Mouse (Mus musculus) activated CD4-positive, CD25-positive, alpha-beta regulatory T cell, adult 4 months (primary cell): ENCODE measurements around the gene Wsb1. TPM values are rescaled to one million over a fixed set of nuclear protein-coding genes. Genes with fewer than 3 reads are reported as not detected.
A peak's percentile ranks its signal among the peaks of the same experiment; 100 is the strongest.
"Not testable (repeated sequence)": the region's sequence is repeated elsewhere in the genome, so short reads cannot be mapped to it uniquely, and the experiment has no call there.

Experiments used
- ATAC-seq: one replicate; pipeline ENCODE4 v1.8.0; 2017
- polyA plus RNA-seq, 2 experiments: library from polyadenylated mRNA; unstranded; fragments of 100-300 nt; shearing (Covaris generic); gene quantifications; one replicate each; pipeline ENCODE4 v1.2.1; 2017

Gene Wsb1
- polyA plus RNA-seq, 2 experiments from 2014 or later, result 81.8 to 88.3 TPM

GRCm38 (mm10) chr11:79264376-79264775 lies 9.9 kb upstream of the Wsb1 start:
- ATAC-seq, result no peak

- not testable (repeated sequence) for ATAC-seq
Measured at GRCm38 (mm10) chr11:79260126-79260525, 5.7 kb upstream of the Wsb1 start.

GRCm38 (mm10) chr11:79258738-79259137 lies 4.3 kb upstream of the Wsb1 start:
- ATAC-seq, result no peak

- ATAC-seq, result peak; percentile 28
Measured at GRCm38 (mm10) chr11:79253542-79254390, 705 bp downstream of the Wsb1 start.

- peak; percentile 45 for ATAC-seq
Measured at GRCm38 (mm10) chr11:79252881-79253541, 1.5 kb downstream of the Wsb1 start.

- ATAC-seq, result no peak
Measured at GRCm38 (mm10) chr11:79239024-79239423, 15.4 kb downstream of the Wsb1 start.

GRCm38 (mm10) chr11:79238398-79238752 lies 16.1 kb downstream of the Wsb1 start:
- no peak for ATAC-seq

GRCm38 (mm10) chr11:79237644-79238397 lies 16.6 kb downstream of the Wsb1 start:
- no peak for ATAC-seq

- ATAC-seq, result no peak
Measured at GRCm38 (mm10) chr11:79230251-79230570, 24.3 kb downstream of the Wsb1 start.

GRCm38 (mm10) chr11:79229561-79230250 lies 24.8 kb downstream of the Wsb1 start:
- ATAC-seq, result no peak

- ATAC-seq, result no peak
Measured at GRCm38 (mm10) chr11:79229057-79229504, 25.4 kb downstream of the Wsb1 start.

- no peak for ATAC-seq
Measured at GRCm38 (mm10) chr11:79228089-79228488, 26.4 kb downstream of the Wsb1 start.

GRCm38 (mm10) chr11:79225371-79226155 lies 28.9 kb downstream of the Wsb1 start:
- no peak for ATAC-seq

- no peak for ATAC-seq
Measured at GRCm38 (mm10) chr11:79224562-79225280, 29.8 kb downstream of the Wsb1 start.

- ATAC-seq, result no peak
Measured at GRCm38 (mm10) chr11:79223420-79223819, 31.1 kb downstream of the Wsb1 start.

GRCm38 (mm10) chr11:79222661-79223060 lies 31.8 kb downstream of the Wsb1 start:
- no peak for ATAC-seq

- no peak for ATAC-seq
Measured at GRCm38 (mm10) chr11:79221641-79222040, 32.8 kb downstream of the Wsb1 start.

- ATAC-seq, result no peak
Measured at GRCm38 (mm10) chr11:79218936-79219626, 35.4 kb downstream of the Wsb1 start.

- no peak for ATAC-seq
Measured at GRCm38 (mm10) chr11:79218061-79218460, 36.4 kb downstream of the Wsb1 start.

GRCm38 (mm10) chr11:79217133-79217532 lies 37.3 kb downstream of the Wsb1 start:
- ATAC-seq, result no peak

GRCm38 (mm10) chr11:79215539-79215938 lies 38.9 kb downstream of the Wsb1 start:
- no peak for ATAC-seq
